Mouse (Mus musculus) G1E (cell line): Measurements from ENCODE around the gene Pan3.

Source experiments
- GATA2 ChIP-seq: IDR thresholded peaks from 2 replicates; pipeline ENCODE4 v1.6.1; 2012; ENCODE audit warnings: low read depth, low read length, inconsistent platforms, borderline replicate concordance
- TAL1 ChIP-seq: conservative IDR thresholded peaks from 2 replicates; pipeline ENCODE4 v1.6.1; 2012; ENCODE audit warnings: low read depth, low read length, inconsistent platforms, mixed read lengths

- TF ChIP-seq GATA2 (no peak), TAL1 (no peak)
These were observed 155.1 kb downstream of the Pan3 start for GRCm38 (mm10) chr5:147585070-147585469.
